Mouse (Mus musculus): ENCODE measurements around the gene Nrip3. TPM values are rescaled to one million over a fixed set of nuclear protein-coding genes. Genes with fewer than 3 reads are reported as not detected.

Nrip3 gene
- polyA plus RNA-seq, 1 experiment from 2014 or later: 2.3 TPM

GRCm38 (mm10) chr7:109799168-109799567 is 17.3 kb upstream of the Nrip3 start:
- Histone ChIP-seq H3K36me3 (replicated peaks) (no peaks in the 10 kb centered on the region), H3K9me3 (no peaks in the 10 kb centered on the region), H3K9ac (no peak overlapping the region), H3K4me3 (replicated peaks) (no peak overlapping the region), H3K27ac (no peak overlapping the region), H3K4me1 (no peaks in the 10 kb centered on the region), H3K4me2 (no peak overlapping the region), H3K27me3 (peaks cover 44% of the 10 kb centered on the region)
- 89% methylated on average over 11 of the region's 11 CpGs for WGBS
- ATAC-seq (ENCODE audit: low FRiP score): no peak

- ATAC-seq (ENCODE audit: low FRiP score): no peak
- Histone ChIP-seq H3K9ac (no peak overlapping the region), H3K27me3 (peaks cover 18% of the 10 kb centered on the region), H3K9me3 (no peaks in the 10 kb centered on the region), H3K4me1 (no peaks in the 10 kb centered on the region), H3K36me3 (replicated peaks) (no peaks in the 10 kb centered on the region), H3K4me2 (no peak overlapping the region), H3K4me3 (replicated peaks) (no peak overlapping the region), H3K27ac (no peak overlapping the region)
- WGBS: 84% methylated on average over 5 of the region's 5 CpGs
Measured at GRCm38 (mm10) chr7:109795564-109795963, 13.7 kb upstream of the Nrip3 start.

- Histone ChIP-seq H3K9ac (no peak overlapping the region), H3K4me1 (no peaks in the 10 kb centered on the region), H3K27ac (no peak overlapping the region), H3K9me3 (no peaks in the 10 kb centered on the region), H3K4me3 (replicated peaks) (no peak overlapping the region), H3K27me3 (peaks cover 14% of the 10 kb centered on the region), H3K4me2 (no peak overlapping the region), H3K36me3 (replicated peaks) (no peaks in the 10 kb centered on the region)
- WGBS: 81% methylated on average over 2 of the region's 2 CpGs
- no peak for ATAC-seq (ENCODE audit: low FRiP score)
Measured at GRCm38 (mm10) chr7:109794556-109794955, 12.7 kb upstream of the Nrip3 start.

GRCm38 (mm10) chr7:109792759-109793158 is 10.9 kb upstream of the Nrip3 start:
- 82% methylated on average over 2 of the region's 2 CpGs for WGBS
- H3K27me3 ChIP-seq: peaks cover 14% of the 10 kb centered on the region
- no peak overlapping the region for H3K4me2 ChIP-seq
- H3K36me3 ChIP-seq (replicated peaks): no peaks in the 10 kb centered on the region
- H3K9ac ChIP-seq: no peak overlapping the region
- no peaks in the 10 kb centered on the region for H3K9me3 ChIP-seq
- no peaks in the 10 kb centered on the region for H3K4me1 ChIP-seq
- H3K27ac ChIP-seq: no peak overlapping the region
- no peak overlapping the region for H3K4me3 ChIP-seq (replicated peaks)
- ATAC-seq (ENCODE audit: low FRiP score): 0 out of 2 replicates have a peak, but pooled peaks have one; percentile 20

GRCm38 (mm10) chr7:109790818-109791217 is 9.0 kb upstream of the Nrip3 start:
- Histone ChIP-seq H3K4me2 (no peak overlapping the region), H3K36me3 (replicated peaks) (no peaks in the 10 kb centered on the region), H3K9ac (no peak overlapping the region), H3K4me1 (no peaks in the 10 kb centered on the region), H3K4me3 (replicated peaks) (no peak overlapping the region), H3K9me3 (no peaks in the 10 kb centered on the region), H3K27me3 (peaks cover 12% of the 10 kb centered on the region), H3K27ac (no peak overlapping the region)
- WGBS: 88% methylated on average over 3 of the region's 3 CpGs
- no peak for ATAC-seq (ENCODE audit: low FRiP score)

- Histone ChIP-seq H3K27me3 (peaks cover 17% of the 10 kb centered on the region), H3K4me3 (replicated peaks) (no peak overlapping the region), H3K9ac (no peak overlapping the region), H3K4me2 (no peak overlapping the region), H3K9me3 (no peaks in the 10 kb centered on the region), H3K4me1 (no peaks in the 10 kb centered on the region), H3K36me3 (replicated peaks) (no peaks in the 10 kb centered on the region), H3K27ac (no peak overlapping the region)
- no peak for ATAC-seq (ENCODE audit: low FRiP score)
- WGBS: 88% methylated on average over 2 of the region's 2 CpGs
Measured at GRCm38 (mm10) chr7:109787860-109788259, 6.0 kb upstream of the Nrip3 start.

GRCm38 (mm10) chr7:109783281-109783680 is 1.5 kb upstream of the Nrip3 start:
- no peaks in the 10 kb centered on the region for H3K9me3 ChIP-seq
- no peak overlapping the region for H3K27ac ChIP-seq
- H3K36me3 ChIP-seq (replicated peaks): no peaks in the 10 kb centered on the region
- WGBS: 69% methylated on average over 7 of the region's 7 CpGs
- H3K4me1 ChIP-seq: peaks cover 14% of the 10 kb centered on the region
- H3K4me3 ChIP-seq (replicated peaks): no peak overlapping the region
- peaks cover 49% of the 10 kb centered on the region for H3K27me3 ChIP-seq
- H3K9ac ChIP-seq: no peak overlapping the region
- H3K4me2 ChIP-seq: no peak overlapping the region
- no peak for ATAC-seq (ENCODE audit: low FRiP score)

GRCm38 (mm10) chr7:109781087-109781469 is 747 bp downstream of the Nrip3 start:
- Histone ChIP-seq H3K4me1 (peaks cover 14% of the 10 kb centered on the region), H3K36me3 (replicated peaks) (no peaks in the 10 kb centered on the region), H3K27me3 (peaks cover 52% of the 10 kb centered on the region), H3K9me3 (no peaks in the 10 kb centered on the region), H3K4me2 (peak overlapping the region; percentile 92), H3K9ac (peak overlapping the region; percentile 61), H3K4me3 (replicated peaks) (peak overlapping the region; percentile 52), H3K27ac (no peak overlapping the region)
- WGBS: 2% methylated on average over 24 of the region's 24 CpGs
- ATAC-seq (ENCODE audit: low FRiP score): peak; percentile 68; the same call in 1 of the 2 replicates

GRCm38 (mm10) chr7:109772251-109772650 is 9.6 kb downstream of the Nrip3 start:
- Histone ChIP-seq H3K27ac (no peak overlapping the region), H3K9ac (no peak overlapping the region), H3K36me3 (replicated peaks) (no peaks in the 10 kb centered on the region), H3K4me1 (no peaks in the 10 kb centered on the region), H3K4me2 (no peak overlapping the region), H3K9me3 (no peaks in the 10 kb centered on the region), H3K4me3 (replicated peaks) (no peak overlapping the region), H3K27me3 (0 out of 2 replicates have a peak, but pooled peaks cover 2% of the 10 kb centered on the region)
- no peak for ATAC-seq (ENCODE audit: low FRiP score)

- H3K9me3 ChIP-seq: no peaks in the 10 kb centered on the region
- H3K9ac ChIP-seq: no peak overlapping the region
- 60% methylated on average over 2 of the region's 2 CpGs for WGBS
- ATAC-seq (ENCODE audit: low FRiP score): no peak
- H3K4me3 ChIP-seq (replicated peaks): no peak overlapping the region
- H3K27ac ChIP-seq: no peak overlapping the region
- no peaks in the 10 kb centered on the region for H3K4me1 ChIP-seq
- H3K36me3 ChIP-seq (replicated peaks): no peaks in the 10 kb centered on the region
- H3K4me2 ChIP-seq: no peak overlapping the region
- no peaks in the 10 kb centered on the region for H3K27me3 ChIP-seq
Measured at GRCm38 (mm10) chr7:109768699-109769383, 13.0 kb downstream of the Nrip3 start.

- no peak overlapping the region for H3K4me2 ChIP-seq
- 86% methylated on average over 7 of the region's 7 CpGs for WGBS
- no peak overlapping the region for H3K9ac ChIP-seq
- H3K36me3 ChIP-seq (replicated peaks): no peaks in the 10 kb centered on the region
- no peak for ATAC-seq (ENCODE audit: low FRiP score)
- no peak overlapping the region for H3K27ac ChIP-seq
- H3K27me3 ChIP-seq: no peaks in the 10 kb centered on the region
- H3K9me3 ChIP-seq: no peaks in the 10 kb centered on the region
- H3K4me3 ChIP-seq (replicated peaks): no peak overlapping the region
- no peaks in the 10 kb centered on the region for H3K4me1 ChIP-seq
Measured at GRCm38 (mm10) chr7:109767575-109768350, 14.1 kb downstream of the Nrip3 start.

- H3K36me3 ChIP-seq (replicated peaks): no peaks in the 10 kb centered on the region
- no peak for ATAC-seq (ENCODE audit: low FRiP score)
- no peaks in the 10 kb centered on the region for H3K27me3 ChIP-seq
- H3K9ac ChIP-seq: no peak overlapping the region
- no peak overlapping the region for H3K4me2 ChIP-seq
- no peak overlapping the region for H3K4me3 ChIP-seq (replicated peaks)
- no peaks in the 10 kb centered on the region for H3K9me3 ChIP-seq
- H3K27ac ChIP-seq: no peak overlapping the region
- WGBS: 49% methylated on average over 2 of the region's 2 CpGs
- H3K4me1 ChIP-seq: no peaks in the 10 kb centered on the region
Measured at GRCm38 (mm10) chr7:109764009-109764408, 17.8 kb downstream of the Nrip3 start.

GRCm38 (mm10) chr7:109756291-109756690 is 25.5 kb downstream of the Nrip3 start:
- Histone ChIP-seq H3K36me3 (replicated peaks) (no peaks in the 10 kb centered on the region), H3K9me3 (no peaks in the 10 kb centered on the region), H3K27ac (no peak overlapping the region), H3K9ac (no peak overlapping the region), H3K27me3 (no peaks in the 10 kb centered on the region), H3K4me1 (peaks cover 15% of the 10 kb centered on the region), H3K4me3 (replicated peaks) (no peak overlapping the region), H3K4me2 (no peak overlapping the region)
- WGBS: 96% methylated on average over 3 of the region's 3 CpGs
- ATAC-seq (ENCODE audit: low FRiP score): no peak
